Mouse (Mus musculus) forebrain, embryonic 16.5 days (tissue): ENCODE data around the gene Abcg5. TPM values are rescaled to one million over a fixed set of nuclear protein-coding genes. Genes with fewer than 3 reads are reported as not detected.

Experiments used
- ATAC-seq: fragments of 200-750 bp; cut with Nextera tagmentation; 2 replicates; pipeline ENCODE4 v1.8.0; 2017; ENCODE audit warnings: mild to moderate bottlenecking, moderate library complexity
- H3K27ac ChIP-seq: fragments of 300-500 bp; sonication (generic); 2 replicates; pipeline ENCODE4 v1.5.1; 2014; ENCODE audit warnings: low read length, control low read depth
- H3K27me3 ChIP-seq: fragments of 300-500 bp; sonication (generic); replicated peaks from 2 replicates; pipeline ENCODE4 v1.6.1; 2014; ENCODE audit warnings: low read length; ENCODE audit not compliant: control insufficient read depth, insufficient read depth
- H3K36me3 ChIP-seq: fragments of 300-500 bp; sonication (generic); 2 replicates; pipeline ENCODE4 v1.6.1; 2014; ENCODE audit not compliant: control insufficient read depth, insufficient read depth
- H3K4me1 ChIP-seq: fragments of 300-500 bp; sonication (generic); replicated peaks from 2 replicates; pipeline ENCODE4 v1.6.1; 2014; ENCODE audit warnings: low read length; ENCODE audit not compliant: control insufficient read depth, insufficient read depth
- H3K4me2 ChIP-seq: fragments of 300-500 bp; sonication (generic); 2 replicates; pipeline ENCODE4 v1.6.1; 2014; ENCODE audit warnings: mild to moderate bottlenecking, low read length, control low read depth
- H3K4me3 ChIP-seq: fragments of 300-500 bp; sonication (generic); replicated peaks from 2 replicates; pipeline ENCODE4 v1.5.1; 2014; ENCODE audit warnings: mild to moderate bottlenecking, low read length, control low read depth
- H3K9ac ChIP-seq: fragments of 300-500 bp; sonication (generic); replicated peaks from 2 replicates; pipeline ENCODE4 v1.6.1; 2014; ENCODE audit warnings: low read depth, low read length, control low read depth
- H3K9me3 ChIP-seq: fragments of 300-500 bp; sonication (generic); 2 replicates; pipeline ENCODE4 v1.6.1; 2016; ENCODE audit warnings: low read length; ENCODE audit not compliant: control insufficient read depth
- WGBS: fragments of 180-500 bp; shearing (Covaris S2); extraction: QIAGEN DNeasy Blood & Tissue Kit; methylation state at CpG from one replicate; pipeline ENCODE4 v1.1.7; 2014; 5-methylcytosine and 5-hydroxymethylcytosine counted together
- polyA plus RNA-seq: library from polyadenylated mRNA; unstranded; fragments of >200 nt; fragmentation: Nextera tagmentation; extraction: Ambion mirVana; gene quantifications from 2 replicates; pipeline ENCODE4 v1.2.1, GENCODE M21; 2015

The Abcg5 gene
- polyA plus RNA-seq, 1 experiment from 2014 or later: 0.87 TPM

DNA sequence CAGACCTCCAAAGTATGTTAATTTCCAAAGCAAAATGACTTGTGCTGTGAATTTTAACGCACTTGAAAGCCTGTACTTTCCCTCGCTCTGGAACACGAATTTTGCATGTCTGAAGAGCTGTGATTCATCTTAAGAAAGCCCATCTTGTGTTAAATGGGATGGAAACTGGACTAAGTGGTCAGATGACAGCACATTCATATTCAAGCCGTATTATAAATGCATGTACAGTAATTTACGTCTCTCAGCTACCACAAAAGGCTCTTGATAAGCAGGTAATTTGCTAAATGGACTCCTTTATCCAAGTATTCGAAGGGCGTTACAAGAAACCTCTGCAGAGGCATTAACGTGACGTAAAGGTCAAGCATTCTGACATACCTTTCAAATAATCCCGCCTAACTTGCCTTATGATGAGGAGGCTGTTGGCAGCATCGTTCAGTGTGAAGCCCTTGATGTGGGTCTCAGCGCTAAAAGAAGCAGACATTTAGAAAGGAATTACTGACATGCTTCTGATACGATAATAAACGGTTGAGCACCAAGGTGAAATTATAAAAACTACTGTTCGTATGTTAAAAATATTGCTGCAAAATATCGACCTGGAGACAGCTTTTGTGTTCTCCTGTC is 33.6 kb upstream of the Abcg5 start:
- H3K4me1 ChIP-seq: peaks cover 14% of the 10 kb centered on the region
- H3K27ac ChIP-seq: peak overlapping the region; percentile 15; the same call in 1 of the 2 replicates
- WGBS: 29% methylated on average over 16 of the region's 16 CpGs
- H3K4me3 ChIP-seq: no peak overlapping the region
- peak; percentile 63 for ATAC-seq
- peak overlapping the region; percentile 9; the same call in 1 of the 2 replicates for H3K4me2 ChIP-seq
- no peaks in the 10 kb centered on the region for H3K9me3 ChIP-seq
- H3K36me3 ChIP-seq: peaks cover 4% of the 10 kb centered on the region
- H3K9ac ChIP-seq: no peak overlapping the region
- no peaks in the 10 kb centered on the region for H3K27me3 ChIP-seq

DNA sequence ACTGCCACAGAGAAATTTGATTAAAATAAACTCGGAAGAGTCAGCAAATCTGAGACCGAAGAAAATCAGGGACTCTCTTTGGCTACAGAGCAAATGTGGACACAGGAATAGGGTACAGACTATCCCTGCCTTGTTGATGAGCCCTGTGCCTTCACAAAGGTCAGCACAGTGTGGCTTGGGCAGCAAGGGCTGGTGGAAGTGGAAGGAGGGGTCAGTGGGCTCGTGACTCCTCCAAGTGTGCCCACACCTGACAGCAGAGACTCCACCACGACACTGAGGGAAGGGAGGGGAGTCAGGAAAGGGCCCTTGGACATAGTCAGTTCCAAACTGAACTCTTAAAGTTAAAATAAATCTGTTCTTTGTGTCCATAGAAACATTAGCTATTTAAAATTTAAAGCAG is 32.1 kb upstream of the Abcg5 start:
- Histone ChIP-seq H3K4me2 (no peak overlapping the region), H3K36me3 (peaks cover 2% of the 10 kb centered on the region; the same call in 1 of the 2 replicates), H3K27ac (peak overlapping the region; percentile 20; the same call in 1 of the 2 replicates), H3K27me3 (no peaks in the 10 kb centered on the region), H3K9me3 (no peaks in the 10 kb centered on the region), H3K4me3 (no peak overlapping the region), H3K9ac (no peak overlapping the region), H3K4me1 (peaks cover 19% of the 10 kb centered on the region)
- WGBS: 43% methylated on average over 4 of the region's 4 CpGs
- ATAC-seq: no peak

DNA sequence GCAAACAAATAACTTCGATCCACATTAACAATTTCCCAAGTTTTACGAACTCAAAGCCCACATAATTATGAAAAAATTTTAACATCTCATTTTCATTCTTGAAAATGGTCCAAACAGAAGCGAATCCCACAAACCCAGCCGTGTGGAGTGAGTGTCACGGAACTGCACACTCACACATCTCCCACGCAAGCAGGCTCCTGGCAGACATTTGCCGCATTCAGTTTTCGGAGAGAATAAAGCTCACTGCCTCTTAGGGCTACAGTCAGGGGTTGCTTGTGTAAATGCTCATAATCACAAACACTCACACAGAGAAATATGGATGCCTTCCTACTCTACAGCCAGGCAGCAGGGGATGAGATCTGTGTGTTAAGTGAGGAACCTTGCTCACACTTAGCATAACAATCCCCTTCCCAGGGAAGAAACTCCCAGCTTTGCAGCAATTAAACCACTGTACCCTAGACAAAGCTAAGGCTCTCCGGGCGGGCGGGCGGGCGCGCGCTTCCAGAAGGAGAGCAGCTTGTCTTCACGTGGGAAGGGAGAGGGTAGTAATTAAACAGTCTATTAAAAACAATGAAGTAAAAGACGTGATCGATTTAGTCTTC is 30.9 kb upstream of the Abcg5 start:
- H3K36me3 ChIP-seq: peaks cover 2% of the 10 kb centered on the region; the same call in 1 of the 2 replicates
- ATAC-seq: no peak
- no peaks in the 10 kb centered on the region for H3K27me3 ChIP-seq
- H3K4me2 ChIP-seq: peak overlapping the region; percentile 13; the same call in 1 of the 2 replicates
- no peaks in the 10 kb centered on the region for H3K9me3 ChIP-seq
- H3K9ac ChIP-seq: no peak overlapping the region; the same call in 1 of the 2 replicates
- peaks cover 31% of the 10 kb centered on the region for H3K4me1 ChIP-seq
- no peak overlapping the region for H3K4me3 ChIP-seq
- peak overlapping the region; percentile 47 for H3K27ac ChIP-seq
- 32% methylated on average over 18 of the region's 18 CpGs for WGBS

DNA sequence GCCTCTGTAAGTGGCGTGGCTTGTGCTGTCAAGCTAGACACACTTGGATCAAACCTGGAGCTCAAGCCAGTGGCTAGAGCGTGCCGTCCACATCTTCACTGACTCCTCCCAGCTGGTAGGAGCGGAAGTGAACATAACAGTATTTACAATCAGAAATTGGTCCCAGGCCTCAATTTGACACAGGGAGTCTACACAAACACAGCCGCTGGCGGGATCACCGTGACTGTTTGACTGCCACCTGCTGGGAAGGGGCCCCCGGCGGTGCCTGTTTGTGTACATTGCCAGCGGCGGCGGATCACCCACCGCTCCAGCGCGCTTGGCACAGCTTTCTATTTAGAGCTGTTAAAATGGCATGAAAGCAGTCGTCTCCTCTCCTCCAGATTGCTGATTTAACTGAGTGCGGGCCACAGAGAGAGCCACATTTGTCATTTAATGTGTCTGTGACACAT is 26.6 kb upstream of the Abcg5 start:
- ATAC-seq: peak; percentile 74
- 7% methylated on average over 17 of the region's 17 CpGs for WGBS
- H3K27ac ChIP-seq: peak overlapping the region; percentile 61

DNA sequence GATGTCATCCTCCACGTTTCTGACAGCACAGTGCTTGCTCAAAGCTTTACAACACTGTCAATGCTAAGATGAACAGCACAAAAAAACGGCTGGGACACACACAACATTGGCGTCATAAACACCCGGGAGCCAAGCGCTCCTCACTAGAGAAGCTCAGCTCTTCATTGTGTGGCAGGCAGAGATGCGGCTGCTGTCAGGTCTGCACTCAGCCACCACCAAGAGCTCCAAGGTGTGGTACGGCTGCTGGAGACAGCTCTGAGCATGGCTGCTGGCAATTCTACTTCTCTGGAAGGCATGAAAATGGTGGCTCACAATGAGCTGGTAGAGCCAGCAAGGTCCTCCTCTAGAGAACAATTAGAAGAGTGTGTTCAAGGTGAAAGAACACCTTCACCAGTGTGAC is 26.0 kb upstream of the Abcg5 start:
- peak; percentile 13; the same call in 1 of the 2 replicates for ATAC-seq
- Histone ChIP-seq H3K9me3 (no peaks in the 10 kb centered on the region), H3K36me3 (peaks cover 2% of the 10 kb centered on the region; the same call in 1 of the 2 replicates), H3K27ac (peak overlapping the region; percentile 61), H3K27me3 (no peaks in the 10 kb centered on the region), H3K9ac (no peak overlapping the region), H3K4me1 (peaks cover 23% of the 10 kb centered on the region), H3K4me3 (no peak overlapping the region), H3K4me2 (no peak overlapping the region)
- 63% methylated on average over 7 of the region's 7 CpGs for WGBS

More for the DNA sequence above, 26.6 kb upstream of the Abcg5 start:
- H3K4me3 ChIP-seq: no peak overlapping the region
- peak overlapping the region; percentile 31 for H3K4me2 ChIP-seq
- H3K4me1 ChIP-seq: peaks cover 26% of the 10 kb centered on the region
- H3K36me3 ChIP-seq: peaks cover 2% of the 10 kb centered on the region; the same call in 1 of the 2 replicates
- no peaks in the 10 kb centered on the region for H3K9me3 ChIP-seq
- H3K27me3 ChIP-seq: no peaks in the 10 kb centered on the region
- no peak overlapping the region; the same call in 1 of the 2 replicates for H3K9ac ChIP-seq

DNA sequence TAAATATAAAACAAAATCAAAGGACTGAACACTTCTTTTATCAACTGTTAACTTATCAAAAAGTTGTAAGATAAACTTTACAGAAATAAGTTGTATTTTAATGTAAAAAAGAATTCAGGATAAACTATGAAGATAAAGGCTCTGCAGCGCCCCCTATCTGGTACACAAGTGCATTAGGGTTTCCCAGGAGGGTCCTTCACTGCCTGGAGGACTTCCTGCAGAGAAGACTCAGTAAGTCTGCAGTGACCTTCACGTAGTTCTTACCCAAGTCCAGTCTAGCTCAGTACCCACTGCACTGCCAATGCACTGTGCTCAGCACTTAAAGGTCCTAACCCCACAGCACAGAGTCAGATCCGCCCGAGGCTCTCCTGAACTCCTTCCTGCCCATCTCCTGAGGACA is 24.6 kb upstream of the Abcg5 start:
- no peak overlapping the region for H3K9ac ChIP-seq
- H3K4me2 ChIP-seq: no peak overlapping the region
- H3K27me3 ChIP-seq: no peaks in the 10 kb centered on the region
- 66% methylated on average over 4 of the region's 4 CpGs for WGBS
- no peak overlapping the region for H3K4me3 ChIP-seq
- no peak overlapping the region for H3K27ac ChIP-seq
- H3K9me3 ChIP-seq: no peaks in the 10 kb centered on the region
- ATAC-seq: no peak
- H3K4me1 ChIP-seq: peaks cover 19% of the 10 kb centered on the region
- peaks cover 2% of the 10 kb centered on the region; the same call in 1 of the 2 replicates for H3K36me3 ChIP-seq

DNA sequence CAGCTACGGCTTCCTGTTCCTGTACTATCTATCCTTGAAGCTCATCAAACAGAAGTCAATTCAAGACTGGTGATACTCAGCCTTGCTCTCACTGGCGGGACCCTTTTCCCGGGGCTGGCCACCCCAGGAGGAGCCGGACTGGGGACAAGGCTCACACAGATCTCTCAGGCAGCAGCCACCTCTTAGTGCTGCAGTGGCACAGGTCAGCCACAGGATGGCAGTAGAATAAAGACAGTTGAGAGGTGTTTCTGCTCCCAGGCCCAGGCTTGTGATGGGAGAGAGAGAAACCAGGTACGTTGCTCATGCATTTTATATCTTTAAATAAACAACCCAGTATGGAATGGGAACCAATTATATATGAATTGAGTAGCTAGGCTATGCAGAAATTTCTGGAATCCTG is 15.9 kb upstream of the Abcg5 start:
- peak; percentile 57 for ATAC-seq

DNA sequence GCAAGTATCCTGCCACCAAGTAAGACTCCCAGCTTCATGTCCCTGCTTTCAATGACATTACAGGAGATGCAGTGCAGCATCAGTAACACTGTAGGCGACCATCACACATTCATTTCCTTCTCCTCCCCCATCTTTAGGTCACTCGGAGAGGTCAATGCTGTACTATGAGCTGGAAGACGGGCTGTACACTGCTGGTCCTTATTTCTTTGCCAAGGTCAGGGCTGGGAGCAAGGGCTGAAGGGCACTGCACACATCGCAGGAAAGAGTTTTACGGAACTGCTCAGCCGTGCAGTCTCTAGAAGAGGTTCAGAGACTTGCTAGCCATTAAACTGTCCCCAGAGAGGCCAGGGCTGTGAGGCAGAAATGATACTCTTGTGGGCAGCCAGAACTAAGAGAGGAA is 13.7 kb upstream of the Abcg5 start:
- 82% methylated on average over 6 of the region's 6 CpGs for WGBS
- no peak overlapping the region for H3K27ac ChIP-seq
- no peak for ATAC-seq
- 0 out of 2 replicates have a peak, but pooled peaks cover 3% of the 10 kb centered on the region for H3K27me3 ChIP-seq
- no peak overlapping the region for H3K9ac ChIP-seq
- no peak overlapping the region for H3K4me3 ChIP-seq
- H3K9me3 ChIP-seq: no peaks in the 10 kb centered on the region
- no peaks in the 10 kb centered on the region for H3K36me3 ChIP-seq
- H3K4me1 ChIP-seq: no peaks in the 10 kb centered on the region
- no peak overlapping the region for H3K4me2 ChIP-seq

More for the DNA sequence above, 15.9 kb upstream of the Abcg5 start:
- no peaks in the 10 kb centered on the region for H3K4me1 ChIP-seq
- no peak overlapping the region for H3K9ac ChIP-seq
- H3K27me3 ChIP-seq: 0 out of 2 replicates have a peak, but pooled peaks cover 3% of the 10 kb centered on the region
- no peak overlapping the region for H3K4me3 ChIP-seq
- 22% methylated on average over 5 of the region's 5 CpGs for WGBS
- H3K4me2 ChIP-seq: no peak overlapping the region
- no peaks in the 10 kb centered on the region for H3K9me3 ChIP-seq
- H3K36me3 ChIP-seq: no peaks in the 10 kb centered on the region
- no peak overlapping the region for H3K27ac ChIP-seq

DNA sequence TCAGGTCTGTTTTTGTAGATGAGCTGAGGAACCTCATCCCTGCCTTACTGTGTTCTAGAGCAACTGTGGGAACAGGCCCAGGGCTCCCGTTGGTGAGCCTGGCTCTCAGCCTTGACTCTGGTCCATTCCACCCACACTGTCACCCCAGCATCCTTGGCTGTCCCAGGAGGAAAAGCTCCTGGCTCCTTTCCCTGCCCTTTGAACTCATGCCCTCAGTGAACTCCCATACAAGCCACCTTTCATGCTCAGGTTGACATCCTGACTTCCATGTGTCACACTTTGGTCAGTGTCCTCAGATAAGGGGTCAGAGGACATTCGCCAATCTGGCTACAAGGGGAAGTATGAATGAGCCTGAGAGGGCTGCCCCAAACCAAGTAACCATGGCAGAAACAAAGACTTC is 10.9 kb upstream of the Abcg5 start:
- Histone ChIP-seq H3K4me1 (no peaks in the 10 kb centered on the region), H3K27ac (no peak overlapping the region), H3K4me3 (no peak overlapping the region), H3K9me3 (no peaks in the 10 kb centered on the region), H3K27me3 (0 out of 2 replicates have a peak, but pooled peaks cover 3% of the 10 kb centered on the region), H3K9ac (no peak overlapping the region), H3K36me3 (no peaks in the 10 kb centered on the region), H3K4me2 (no peak overlapping the region)
- WGBS: 79% methylated on average over 2 of the region's 2 CpGs
- no peak for ATAC-seq
